Mouse (Mus musculus) midbrain, embryonic 11.5 days (tissue): ENCODE measurements at regions not wholly inside any gene's neighbourhood (a gene's known extent, or its start where the extent isn't known, plus 50 kb on each side); places are given as distances from the start of the nearest gene placed in this dataset.

Experiments
- ATAC-seq: fragments of 200-750 bp; cut with Nextera tagmentation; 2 replicates; pipeline ENCODE4 v1.8.0; 2017; ENCODE audit warnings: moderate TSS enrichment, moderate library complexity; ENCODE audit not compliant: low FRiP score
- DNase-seq: peaks from one replicate; pipeline ENCODE4 v3.0.0; 2015; ENCODE audit warnings: low spot score; ENCODE audit errors: missing footprints
- H3K27ac ChIP-seq: fragments of 300-500 bp; sonication (generic); 2 replicates; pipeline ENCODE4 v1.5.1; 2014; ENCODE audit warnings: low read depth, low read length
- H3K27me3 ChIP-seq: fragments of 300-500 bp; sonication (generic); 2 replicates; pipeline ENCODE4 v1.6.1; 2014; ENCODE audit warnings: mild to moderate bottlenecking, low read length, moderate library complexity, mixed read lengths; ENCODE audit not compliant: control insufficient read depth, insufficient read depth
- H3K36me3 ChIP-seq: fragments of 300-500 bp; sonication (generic); 2 replicates; pipeline ENCODE4 v1.6.1; 2014; ENCODE audit warnings: mild to moderate bottlenecking, low read length, moderate library complexity, mixed read lengths; ENCODE audit not compliant: control insufficient read depth, insufficient read depth
- H3K4me1 ChIP-seq: fragments of 300-500 bp; sonication (generic); 2 replicates; pipeline ENCODE4 v1.6.1; 2014; ENCODE audit warnings: low read length; ENCODE audit not compliant: control insufficient read depth, insufficient read depth
- H3K4me2 ChIP-seq: fragments of 300-500 bp; sonication (generic); 2 replicates; pipeline ENCODE4 v1.6.1; 2014; ENCODE audit warnings: mild to moderate bottlenecking, moderate library complexity
- H3K4me3 ChIP-seq: fragments of 300-500 bp; sonication (generic); 2 replicates; pipeline ENCODE4 v1.5.1; 2014; ENCODE audit warnings: low read depth, low read length
- H3K9ac ChIP-seq: fragments of 300-500 bp; sonication (generic); 2 replicates; pipeline ENCODE4 v1.6.1; 2014; ENCODE audit warnings: low read length
- H3K9me3 ChIP-seq: fragments of 300-500 bp; sonication (generic); 2 replicates; pipeline ENCODE4 v1.6.1; 2016; ENCODE audit warnings: low read length; ENCODE audit not compliant: control insufficient read depth
- WGBS: fragments of 180-500 bp; shearing (Covaris S2); extraction: QIAGEN DNeasy Blood & Tissue Kit; methylation state at CpG from one replicate; pipeline ENCODE4 v1.1.7; 2014; 5-methylcytosine and 5-hydroxymethylcytosine counted together

GRCm38 (mm10) chr19:33084683-33085082 is 307.4 kb downstream of the Rnls start:
- H3K27ac ChIP-seq: no peak overlapping the region
- no peak for ATAC-seq
- DNase-seq: no peak
- 89% methylated on average over 5 of the region's 5 CpGs for WGBS
- no peak overlapping the region for H3K9ac ChIP-seq
- no peaks in the 10 kb centered on the region for H3K9me3 ChIP-seq
- no peaks in the 10 kb centered on the region for H3K27me3 ChIP-seq
- H3K36me3 ChIP-seq: no peaks in the 10 kb centered on the region
- H3K4me1 ChIP-seq: no peaks in the 10 kb centered on the region
- no peak overlapping the region for H3K4me2 ChIP-seq
- H3K4me3 ChIP-seq: no peak overlapping the region
